Mouse (Mus musculus) Patski (cell line): ENCODE data around the gene Ceacam11. TPM values are rescaled to one million over a fixed set of nuclear protein-coding genes. Genes with fewer than 3 reads are reported as not detected.
"Not testable (repeated sequence)": the region's sequence is repeated elsewhere in the genome, so short reads cannot be mapped to it uniquely, and the experiment has no call there.

Source experiments
- ATAC-seq: fragments of 100-300 bp; one replicate; pipeline ENCODE4 v1.8.0; 2021
- CTCF ChIA-PET: fragments of 350-600 bp; sonication (Branson Sonifier 250); formaldehyde crosslinking; loops from one replicate; lab custom pipeline; 2022; ENCODE audit warnings: inconsistent platforms; lab: Charles Lee
- POLR2A ChIA-PET: fragments of 350-600 bp; sonication (Branson Sonifier 250); formaldehyde crosslinking; loops from one replicate; lab custom pipeline; 2022; ENCODE audit warnings: antibody characterized with exemption, inconsistent platforms; lab: Charles Lee
- DNase-seq: peaks from one replicate; pipeline ENCODE4 v3.0.0-alpha.2; 2011; ENCODE audit warnings: low read depth, low spot score
- H3K27me3 ChIP-seq: fragments of 371-371 bp; one replicate; pipeline ENCODE4 v1.5.1; 2021
- CTCF ChIP-seq: fragments of 100-300 bp; IDR thresholded peaks from one replicate; pipeline ENCODE4 v1.5.1; 2021
- in situ Hi-C: fragments of 300-500 bp; cut with MboI; formaldehyde crosslinking; loops from 3 replicates; pipeline ENCODE4 v1.11.1; 2018; ENCODE audit warnings: low pct_unique_long_range_greater_than_20kb, mixed read lengths
- polyA plus RNA-seq: library from polyadenylated mRNA; unstranded; gene quantifications from one replicate; pipeline ENCODE4 v1.2.3, GENCODE M21; 2021

The Ceacam11 gene
- polyA plus RNA-seq: not detected

- in situ Hi-C loops: no loop called here
- H3K27me3 ChIP-seq: no peaks in the 10 kb centered on the region
- no peak for DNase-seq
- ChIA-PET POLR2A (no interaction called here), CTCF (no interaction called here)
- TF ChIP-seq CTCF: no peak
- ATAC-seq: no peak
These were observed at the start of gene Ceacam11 for GRCm38 (mm10) chr7:17971824-17972223. Ceacam11 (plus strand) TSS chr7:17972124.

GRCm38 (mm10) chr7:18001131-18001530 lies 29.2 kb downstream of the Ceacam11 start:
- POLR2A ChIA-PET, DNase-seq, ATAC-seq, CTCF ChIA-PET, in situ Hi-C loops, H3K27me3 ChIP-seq: not testable (repeated sequence)

DNA sequence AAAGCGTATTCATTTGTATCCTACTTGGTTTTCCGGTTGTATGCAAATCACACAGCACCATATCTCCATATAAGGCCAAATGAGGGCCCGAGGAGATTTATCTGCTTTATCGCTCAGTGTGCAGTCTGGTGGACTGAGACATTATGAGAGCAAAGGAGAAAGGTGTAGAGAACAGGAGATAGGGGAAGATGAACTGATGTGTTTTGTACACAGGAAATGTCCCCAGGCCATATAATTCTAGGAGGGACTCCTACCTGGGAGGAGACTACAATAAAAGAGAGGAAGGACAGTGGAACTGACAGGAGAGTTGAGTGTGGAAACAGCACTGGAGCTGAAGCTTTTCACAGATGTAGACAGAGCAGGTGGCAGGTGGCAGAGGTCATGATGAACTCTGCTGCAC lies 37.7 kb downstream of the Ceacam11 start, which contains the start of gene Ceacam13:
Ceacam13 (plus strand) TSS at position 301 of the 400 bp plus-strand sequence.
- in situ Hi-C loops: no loop called here
- no peaks in the 10 kb centered on the region for H3K27me3 ChIP-seq
- POLR2A ChIA-PET: no interaction called here
- TF ChIP-seq CTCF: no peak
- CTCF ChIA-PET: no interaction called here
- DNase-seq (no peak), ATAC-seq (no peak)

Other genes starting within 250 kb of the Ceacam11 start
- gene Ceacam14, start 159.5 kb upstream of the Ceacam11 start, polyA plus RNA-seq: not detected
- gene Gm5155, start 100.4 kb upstream of the Ceacam11 start, polyA plus RNA-seq: not detected
- not detected for gene Ceacam13, start 37.8 kb downstream of the Ceacam11 start, polyA plus RNA-seq
- not detected for gene Ceacam12, start 93.8 kb downstream of the Ceacam11 start, polyA plus RNA-seq
- gene Igfl3, start 204.4 kb downstream of the Ceacam11 start, polyA plus RNA-seq: not detected